Mouse (Mus musculus) skeletal muscle tissue, adult 2 months (tissue): ENCODE results near the gene S100a16.

ENCODE experiments used
- DNase-seq: peaks from one replicate; pipeline ENCODE4 v3.0.0-alpha.2; 2012; ENCODE audit warnings: low read depth, low spot score

Gene S100a16

GRCm38 (mm10) chr3:90537141-90537904 is at the start of gene S100a16:
Gene S100a16 (plus strand): TSS chr3:90537254.
- peak; percentile 89 for DNase-seq

GRCm38 (mm10) chr3:90488576-90488975 is 48.5 kb upstream of the S100a16 start:
- DNase-seq: no peak

GRCm38 (mm10) chr3:90490696-90491256 is 46.3 kb upstream of the S100a16 start, which contains the start of gene Snapin:
Gene Snapin (minus strand): TSS chr3:90491033.
- DNase-seq: peak; percentile 91

- no peak for DNase-seq
Observed at GRCm38 (mm10) chr3:90491350-90491749, 45.7 kb upstream of the S100a16 start.

GRCm38 (mm10) chr3:90493831-90494540 is 43.1 kb upstream of the S100a16 start:
- no peak for DNase-seq

GRCm38 (mm10) chr3:90495850-90496525 is 41.1 kb upstream of the S100a16 start:
- no peak for DNase-seq

- no peak for DNase-seq
Observed at GRCm38 (mm10) chr3:90497597-90497996, 39.5 kb upstream of the S100a16 start.

GRCm38 (mm10) chr3:90503444-90503843 is 33.6 kb upstream of the S100a16 start:
- DNase-seq: no peak

- DNase-seq: no peak
Observed at GRCm38 (mm10) chr3:90505216-90505615, 31.8 kb upstream of the S100a16 start.

- DNase-seq: no peak
Observed at GRCm38 (mm10) chr3:90506362-90506761, 30.7 kb upstream of the S100a16 start.

GRCm38 (mm10) chr3:90508287-90508949 is 28.6 kb upstream of the S100a16 start:
- no peak for DNase-seq

- peak; percentile 99 for DNase-seq
Observed at GRCm38 (mm10) chr3:90508950-90509746, 27.9 kb upstream of the S100a16 start, which contains the start of gene Chtop. Gene Chtop (minus strand): TSS chr3:90509498.

- no peak for DNase-seq
Observed at GRCm38 (mm10) chr3:90509747-90510123, 27.3 kb upstream of the S100a16 start.

GRCm38 (mm10) chr3:90512276-90512675 is 24.8 kb upstream of the S100a16 start:
- DNase-seq: no peak

- no peak for DNase-seq
Observed at GRCm38 (mm10) chr3:90512948-90513642, 24.0 kb upstream of the S100a16 start.

GRCm38 (mm10) chr3:90513796-90514590 is 23.1 kb upstream of the S100a16 start, which contains the start of the genes S100a1 and S100a13:
Gene S100a1 (minus strand): TSS chr3:90514392.
Gene S100a13 (plus strand): TSS chr3:90514435.
- peak; percentile 80 for DNase-seq

- peak; percentile 79 for DNase-seq
Observed at GRCm38 (mm10) chr3:90514691-90515090, 22.4 kb upstream of the S100a16 start.

- DNase-seq: peak; percentile 47
Observed at GRCm38 (mm10) chr3:90515242-90515641, 21.8 kb upstream of the S100a16 start.

GRCm38 (mm10) chr3:90515789-90516188 is 21.3 kb upstream of the S100a16 start:
- no peak for DNase-seq
